In genomic region chr12:31271361-31272011, GRCm38 (mm10) we compare ENCODE assay signal across 8 mouse cellular contexts. TPM values are rescaled to one million over a fixed set of nuclear protein-coding genes. Genes with fewer than 3 reads are reported as not detected.
DNase-seq lines count a peak whose midpoint lies in the region; ATAC-seq and TF ChIP-seq lines count a peak whose summit lies in the region.

No protein-coding gene starts in this region.

- H3K4me1 ChIP-seq in ES-E14 (ENCODE audit: control insufficient read depth in 2 of 2, insufficient read depth in 2 of 2, low read length in 2 of 2, poor library complexity in 1 of 2), result peaks cover 2 to 28% of the 10 kb centered on the region in 2 experiments; a peak in 3 of 4 replicates
- peaks cover 45% of the 10 kb centered on the region for H3K4me1 ChIP-seq in stomach, embryonic 15.5 days

- no peaks in the 10 kb centered on the region for H3K27me3 ChIP-seq in stomach, embryonic 15.5 days (replicated peaks)

- H3K36me3 ChIP-seq in ES-E14 (ENCODE audit: control insufficient read depth, insufficient read depth, low read length, poor library complexity, severe bottlenecking), result peaks cover 38% of the 10 kb centered on the region
- H3K36me3 ChIP-seq in stomach, embryonic 15.5 days, result peaks cover 27% of the 10 kb centered on the region

- no peak overlapping the region for H3K9ac ChIP-seq in ES-E14 (ENCODE audit: insufficient read depth, low read depth, low read length, poor library complexity, severe bottlenecking)
- H3K9ac ChIP-seq in stomach, embryonic 15.5 days, result no peak overlapping the region; the same call in 1 of the 2 replicates

- H3K4me2 ChIP-seq in stomach, embryonic 15.5 days, result peak overlapping the region; percentile 29

- WGBS in stomach, embryonic 15.5 days, result 12% methylated on average over 16 of the region's 16 CpGs

- H3K4me3 ChIP-seq in ES-E14 (ENCODE audit: insufficient read depth in 1 of 2, low read depth in 1 of 2, low read length in 2 of 2, poor library complexity in 1 of 2, severe bottlenecking in 1 of 2), result no peak overlapping the region
- H3K4me3 ChIP-seq in stomach, embryonic 15.5 days (replicated peaks), result peak overlapping the region; percentile 0; the same call in 1 of the 2 replicates

- in situ Hi-C loops in ES-E14 (cut with MboI; ENCODE audit: low sequenced_read_pairs in 2 of 2, unreplicated experiment in 2 of 2), result no loop called here

- H3K9me3 ChIP-seq in ES-E14 (ENCODE audit: control insufficient read depth, insufficient read depth, low read depth, low read length), result no peaks in the 10 kb centered on the region
- no peaks in the 10 kb centered on the region; the same call in 1 of the 2 replicates for H3K9me3 ChIP-seq in stomach, embryonic 15.5 days

- H3K27ac ChIP-seq in ES-E14 (ENCODE audit: insufficient read depth, low read depth, low read length, poor library complexity, severe bottlenecking), result peak overlapping the region; percentile 38; the same call in 1 of the 2 replicates
- H3K27ac ChIP-seq in stomach, embryonic 15.5 days, result peak overlapping the region; percentile 82

- peak; percentile 99 for DNase-seq in 3T3-L1 (ENCODE audit: low read depth, low spot score)
- no peak for DNase-seq in ES-E14 (ENCODE audit: low read depth, low spot score)
- DNase-seq in heart, adult 9 months (ENCODE audit: low spot score in 2 of 2), result peak; percentile 60 to 68
- DNase-seq in kidney, postnatal 25 days, result peak; percentile 78 to 84
- no peak for DNase-seq in cerebellum, postnatal 4 days (ENCODE audit: low spot score in 2 of 2)
- DNase-seq in thymus, postnatal 4 days, result no peak

- ATAC-seq in stomach, embryonic 15.5 days (ENCODE audit: insufficient read depth, low FRiP score, low read depth), result peak; percentile 65; the same call in 1 of the 2 replicates
- no peak for ATAC-seq in megakaryocyte progenitor cell, adult 5-6 weeks (replicated peaks; ENCODE audit: poor library complexity)

TF ChIP-seq in ES-E14, 5 proteins besides CTCF, POLR2A, EP300 and RAD21:
- TF ChIP-seq CHD2 (IDR thresholded peaks at IDR 0.05; ENCODE audit: low read depth, low read length) (no peak), MAFK (IDR thresholded peaks at IDR 0.05; ENCODE audit: insufficient read depth, low read depth, low read length) (no peak), ZC3H11A (IDR thresholded peaks at IDR 0.05; ENCODE audit: borderline replicate concordance, low read depth, low read length) (no peak), HCFC1 (IDR thresholded peaks at IDR 0.05; ENCODE audit: borderline replicate concordance, insufficient read depth, low read length) (no peak), ZNF384 (IDR thresholded peaks at IDR 0.05; ENCODE audit: low read depth, low read length) (no peak)

RNA-seq across cellular contexts. Expression of gene Lamb1, which starts 6.5 kb away (rescaled TPM):
- total RNA-seq in ES-E14 (2012; rRNA removed), result 232 and 305 TPM in 2 replicates
- polyA plus RNA-seq in stomach, embryonic 15.5 days (2015; fragmentation: Nextera tagmentation; extraction: Ambion mirVana), result 83.4 and 94.1 TPM in 2 replicates
- 0.07 TPM in 1 of 2 replicates, not detected in the other for total RNA-seq in megakaryocyte progenitor cell, adult 5-6 weeks (2015)
- total RNA-seq in megakaryocyte progenitor cell, adult 5-6 weeks (2017), result not detected in 2 replicates

RNA-seq across cellular contexts. Expression of gene Gm6993, which starts 30.9 kb away (rescaled TPM):
- not detected in 2 replicates for total RNA-seq in ES-E14 (2012; rRNA removed)
- not detected in 2 replicates for polyA plus RNA-seq in stomach, embryonic 15.5 days (2015; fragmentation: Nextera tagmentation; extraction: Ambion mirVana)
- not detected in 2 replicates for total RNA-seq in megakaryocyte progenitor cell, adult 5-6 weeks (2015)
- not detected in 2 replicates for total RNA-seq in megakaryocyte progenitor cell, adult 5-6 weeks (2017)

Comparison
In these comparisons a context has a peak if more than half of its experiments do, and no peak if none do; other contexts are left out.
1. DNase-seq: peak in 3T3-L1 (single experiment), heart, adult 9 months (2 of 2) and kidney, postnatal 25 days (2 of 2); none in ES-E14 (single experiment), cerebellum, postnatal 4 days (0 of 2) and thymus, postnatal 4 days (single experiment).
2. RNA of gene Lamb1, which starts 6.5 kb away (total RNA-seq): 232 to 305 TPM in ES-E14; 0.07 TPM in megakaryocyte progenitor cell, adult 5-6 weeks; every median in the first group is over 100 times any median in the second.